Mouse (Mus musculus) liver, embryonic 16.5 days (tissue): ENCODE measurements at regions not wholly inside any gene's neighbourhood (a gene's known extent, or its start where the extent isn't known, plus 50 kb on each side); places are given as distances from the start of the nearest gene placed in this dataset.

Experiments used
- ATAC-seq: fragments of 200-750 bp; cut with Nextera tagmentation; 2 replicates; pipeline ENCODE4 v1.8.0; 2017; ENCODE audit warnings: low read depth, mild to moderate bottlenecking, moderate number of reproducible peaks, moderate library complexity
- H3K27ac ChIP-seq: fragments of 300-500 bp; sonication (generic); 2 replicates; pipeline ENCODE4 v1.5.1; 2014; ENCODE audit warnings: mild to moderate bottlenecking, low read length
- H3K27me3 ChIP-seq: fragments of 300-500 bp; sonication (generic); 2 replicates; pipeline ENCODE4 v1.6.1; 2014; ENCODE audit warnings: low read depth, low read length, mixed read lengths; ENCODE audit not compliant: control insufficient read depth, insufficient read depth
- H3K36me3 ChIP-seq: fragments of 300-500 bp; sonication (generic); 2 replicates; pipeline ENCODE4 v1.6.1; 2014; ENCODE audit warnings: mild to moderate bottlenecking; ENCODE audit not compliant: control insufficient read depth, insufficient read depth
- H3K4me1 ChIP-seq: fragments of 300-500 bp; sonication (generic); 2 replicates; pipeline ENCODE4 v1.6.1; 2014; ENCODE audit warnings: low read depth, low read length, mixed read lengths; ENCODE audit not compliant: control insufficient read depth
- H3K4me2 ChIP-seq: fragments of 300-500 bp; sonication (generic); 2 replicates; pipeline ENCODE4 v1.6.1; 2014; ENCODE audit warnings: low read depth, low read length, mixed read lengths
- H3K4me3 ChIP-seq: fragments of 300-500 bp; sonication (generic); 2 replicates; pipeline ENCODE4 v1.5.1; 2014; ENCODE audit warnings: low read depth, mild to moderate bottlenecking, low read length
- H3K9ac ChIP-seq: fragments of 300-500 bp; sonication (generic); 2 replicates; pipeline ENCODE4 v1.6.1; 2014; ENCODE audit warnings: low read depth, low read length
- H3K9me3 ChIP-seq: fragments of 300-500 bp; sonication (generic); replicated peaks from 2 replicates; pipeline ENCODE4 v1.6.1; 2016; ENCODE audit warnings: low read length; ENCODE audit not compliant: control insufficient read depth
- WGBS: fragments of 180-500 bp; shearing (Covaris S2); extraction: QIAGEN DNeasy Blood & Tissue Kit; methylation state at CpG from one replicate; pipeline ENCODE4 v1.1.7; 2014; ENCODE audit not compliant: insufficient replicate concordance; 5-methylcytosine and 5-hydroxymethylcytosine counted together

DNA sequence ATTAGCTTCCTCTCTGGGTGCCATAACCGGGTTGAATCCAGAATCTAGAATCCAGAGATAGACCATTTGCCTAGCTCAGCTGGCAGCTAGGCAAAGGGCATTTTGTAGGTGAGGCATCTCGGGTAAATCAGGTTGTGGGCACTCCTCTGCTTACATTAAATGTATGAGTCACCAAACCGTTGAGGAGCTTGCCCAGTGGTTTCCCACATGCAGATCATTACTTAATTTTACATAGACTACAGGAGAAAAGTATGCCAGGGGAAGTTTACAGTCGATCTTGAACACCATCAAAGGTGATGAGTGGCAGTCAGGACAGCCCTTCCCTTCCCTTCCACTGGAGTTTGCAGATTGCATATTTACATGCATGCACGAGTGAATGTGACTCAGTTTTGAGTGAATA is 128.5 kb upstream of the Peli2 start:
- H3K9ac ChIP-seq = no peak overlapping the region
- H3K4me2 ChIP-seq = no peak overlapping the region
- no peaks in the 10 kb centered on the region for H3K27me3 ChIP-seq
- ATAC-seq = no peak
- 36% methylated on average over 5 of the region's 5 CpGs for WGBS
- H3K4me1 ChIP-seq = no peaks in the 10 kb centered on the region
- H3K4me3 ChIP-seq = no peak overlapping the region
- H3K27ac ChIP-seq = no peak overlapping the region
- H3K36me3 ChIP-seq = no peaks in the 10 kb centered on the region
- H3K9me3 ChIP-seq = no peaks in the 10 kb centered on the region

DNA sequence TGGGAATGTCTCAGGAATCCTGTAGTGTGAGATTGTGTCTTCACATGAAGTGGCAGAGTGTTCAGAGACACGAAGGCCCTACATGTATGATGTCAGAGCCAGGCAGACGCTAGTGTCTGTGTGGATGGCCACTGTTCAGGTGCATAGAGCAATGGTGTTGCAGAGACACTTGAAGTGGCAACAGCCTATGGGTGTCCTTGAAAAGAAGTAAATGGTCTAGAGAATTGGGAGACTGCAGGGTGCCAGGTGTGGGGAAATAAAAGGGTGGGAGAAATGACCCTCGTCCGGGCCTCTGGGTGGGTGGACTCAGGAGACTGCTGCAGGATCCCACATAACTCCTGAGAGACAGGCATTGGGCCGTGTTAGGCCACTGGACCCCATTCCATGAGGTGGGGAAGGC is 127.8 kb upstream of the Peli2 start:
- H3K27me3 ChIP-seq = no peaks in the 10 kb centered on the region
- H3K4me3 ChIP-seq = no peak overlapping the region
- no peak for ATAC-seq
- H3K27ac ChIP-seq = no peak overlapping the region
- H3K36me3 ChIP-seq = no peaks in the 10 kb centered on the region
- 67% methylated on average over 5 of the region's 5 CpGs for WGBS
- H3K4me2 ChIP-seq = no peak overlapping the region
- H3K4me1 ChIP-seq = no peaks in the 10 kb centered on the region
- no peaks in the 10 kb centered on the region for H3K9me3 ChIP-seq
- no peak overlapping the region for H3K9ac ChIP-seq

DNA sequence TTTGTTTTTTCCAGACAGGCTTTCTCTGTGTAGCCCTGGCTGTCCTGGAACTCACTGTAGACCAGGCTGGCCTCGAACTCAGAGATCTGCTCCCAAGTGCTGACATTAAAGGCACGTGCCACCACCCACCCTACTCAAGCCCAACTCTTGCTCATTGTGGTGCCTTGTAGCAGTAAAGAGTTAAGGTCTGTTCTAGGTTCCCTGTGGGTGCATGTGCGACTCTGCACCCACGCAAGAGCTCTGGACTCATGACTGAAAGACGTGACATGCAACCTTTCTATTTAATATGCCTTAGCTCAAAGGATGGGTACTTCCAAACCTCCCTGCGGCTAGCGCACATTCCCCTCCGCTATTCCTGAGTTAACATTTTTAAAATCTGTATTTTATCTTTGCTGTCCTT is 121.7 kb upstream of the Peli2 start:
- Histone ChIP-seq H3K4me2 (no peak overlapping the region), H3K9me3 (no peaks in the 10 kb centered on the region), H3K4me1 (no peaks in the 10 kb centered on the region), H3K9ac (no peak overlapping the region), H3K27ac (no peak overlapping the region), H3K27me3 (no peaks in the 10 kb centered on the region), H3K36me3 (no peaks in the 10 kb centered on the region), H3K4me3 (no peak overlapping the region)
- WGBS = 69% methylated on average over 8 of the region's 8 CpGs
- no peak for ATAC-seq

DNA sequence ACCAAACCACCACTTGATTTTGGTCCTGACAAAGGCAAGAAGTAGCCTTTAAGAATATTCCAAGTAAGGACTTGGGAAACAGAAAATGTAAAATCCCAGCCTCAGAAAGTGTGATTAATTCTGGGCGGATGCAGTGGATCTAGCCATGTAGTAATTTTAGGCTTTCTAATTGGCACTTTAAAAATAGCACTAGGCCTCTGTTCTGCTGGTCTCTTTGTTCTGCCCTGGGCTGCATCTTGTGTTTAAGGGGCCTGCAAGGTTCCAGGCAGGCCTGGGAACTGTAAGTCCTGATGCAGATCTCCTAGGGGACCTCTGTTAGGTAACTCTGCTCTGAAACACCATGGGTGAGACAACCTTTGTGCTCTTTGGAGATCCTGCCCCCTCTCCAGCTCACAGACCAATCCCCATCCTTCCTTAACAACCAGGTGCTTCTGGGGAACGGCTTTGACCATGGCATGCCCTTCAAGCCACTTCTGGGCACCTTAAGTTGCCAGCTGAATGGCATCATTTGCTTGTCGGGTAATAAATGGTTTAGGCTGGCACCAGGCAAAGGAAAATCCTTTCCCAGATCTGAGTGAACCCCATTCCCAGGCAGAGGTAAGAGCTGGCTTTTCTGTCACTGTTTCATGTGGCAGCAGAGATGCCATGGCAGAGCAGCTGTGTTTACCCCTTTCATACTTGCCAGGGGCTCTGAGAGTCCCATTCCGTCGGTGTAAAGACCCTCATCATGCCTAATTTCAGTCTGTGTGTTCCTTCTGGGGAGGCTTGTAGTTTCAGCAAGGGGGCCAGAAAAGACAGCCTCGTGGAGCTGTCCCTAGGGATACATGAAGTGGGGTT is 115.3 kb upstream of the Peli2 start:
- Histone ChIP-seq H3K4me2 (no peak overlapping the region), H3K36me3 (no peaks in the 10 kb centered on the region), H3K9ac (no peak overlapping the region), H3K27me3 (no peaks in the 10 kb centered on the region), H3K4me1 (no peaks in the 10 kb centered on the region), H3K27ac (no peak overlapping the region), H3K9me3 (no peaks in the 10 kb centered on the region), H3K4me3 (no peak overlapping the region)
- no peak for ATAC-seq
- WGBS = 50% methylated on average over 6 of the region's 6 CpGs

DNA sequence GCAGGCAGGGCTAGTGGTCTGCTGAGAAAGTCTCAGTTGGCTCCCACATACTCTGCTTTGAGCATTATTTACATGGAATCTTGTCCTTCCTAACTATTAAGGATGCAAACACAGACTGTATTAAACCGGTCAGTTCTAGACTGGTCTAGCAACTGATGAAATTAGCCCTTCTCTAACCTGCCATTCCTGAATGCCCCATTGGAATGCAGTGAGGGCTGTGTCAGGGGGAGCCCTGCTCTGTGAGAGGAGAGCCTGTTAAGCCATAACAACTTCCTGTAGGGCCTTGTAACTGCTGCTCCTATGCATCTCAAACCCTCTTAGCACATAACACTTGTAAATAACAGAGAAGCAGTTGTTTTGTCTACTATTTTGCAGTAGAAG is 114.7 kb upstream of the Peli2 start:
- Histone ChIP-seq H3K36me3 (no peaks in the 10 kb centered on the region), H3K9me3 (no peaks in the 10 kb centered on the region), H3K9ac (no peak overlapping the region), H3K27ac (no peak overlapping the region), H3K27me3 (no peaks in the 10 kb centered on the region), H3K4me1 (no peaks in the 10 kb centered on the region), H3K4me3 (no peak overlapping the region), H3K4me2 (no peak overlapping the region)
- WGBS = 70% methylated on average over 1 of the region's 1 CpGs
- ATAC-seq = no peak

DNA sequence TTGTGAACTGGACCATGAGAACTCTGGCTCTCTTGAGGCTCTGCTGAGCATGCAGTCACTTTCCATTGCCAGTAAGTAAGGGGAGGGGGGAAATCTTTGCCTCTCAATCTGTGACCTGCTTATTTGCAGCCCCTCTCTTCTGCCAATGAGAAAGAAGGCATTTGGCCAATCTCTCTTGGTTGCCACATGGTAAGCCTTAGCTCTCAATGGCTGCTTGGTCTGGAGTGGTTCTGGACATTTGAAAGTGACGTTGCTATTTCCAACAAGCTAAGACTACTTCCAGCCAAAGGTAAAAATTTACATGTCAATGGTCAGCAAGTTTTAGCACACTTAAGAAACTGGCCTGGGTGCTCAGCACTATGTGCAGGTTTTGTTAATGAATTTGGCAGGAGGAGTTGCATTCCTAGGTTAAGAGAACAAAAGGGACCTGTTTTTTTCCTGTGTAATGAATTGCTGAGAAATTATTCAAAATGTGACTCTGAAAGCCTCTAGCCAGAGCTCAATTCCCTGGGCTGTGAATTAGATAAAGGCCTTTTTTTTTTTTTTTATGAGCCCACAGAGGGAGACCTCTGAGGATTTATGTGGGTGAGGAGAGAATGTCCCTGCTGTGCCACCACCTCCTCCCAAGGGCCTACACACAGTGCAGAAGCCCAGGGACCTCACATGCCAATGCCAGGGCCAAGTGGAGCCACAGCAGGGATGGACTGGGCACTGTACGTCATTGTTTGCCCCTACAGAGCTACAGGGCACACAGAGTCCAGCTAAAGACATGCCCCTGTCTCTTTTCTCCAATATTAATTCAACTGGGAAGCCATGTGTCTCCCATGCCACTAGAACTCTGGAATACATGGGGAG is 108.0 kb upstream of the Peli2 start:
- Histone ChIP-seq H3K36me3 (no peaks in the 10 kb centered on the region), H3K4me3 (no peak overlapping the region), H3K9me3 (no peaks in the 10 kb centered on the region), H3K4me2 (no peak overlapping the region), H3K4me1 (no peaks in the 10 kb centered on the region), H3K27ac (no peak overlapping the region), H3K9ac (no peak overlapping the region), H3K27me3 (no peaks in the 10 kb centered on the region)
- ATAC-seq = no peak
- 41% methylated on average over 2 of the region's 2 CpGs for WGBS

DNA sequence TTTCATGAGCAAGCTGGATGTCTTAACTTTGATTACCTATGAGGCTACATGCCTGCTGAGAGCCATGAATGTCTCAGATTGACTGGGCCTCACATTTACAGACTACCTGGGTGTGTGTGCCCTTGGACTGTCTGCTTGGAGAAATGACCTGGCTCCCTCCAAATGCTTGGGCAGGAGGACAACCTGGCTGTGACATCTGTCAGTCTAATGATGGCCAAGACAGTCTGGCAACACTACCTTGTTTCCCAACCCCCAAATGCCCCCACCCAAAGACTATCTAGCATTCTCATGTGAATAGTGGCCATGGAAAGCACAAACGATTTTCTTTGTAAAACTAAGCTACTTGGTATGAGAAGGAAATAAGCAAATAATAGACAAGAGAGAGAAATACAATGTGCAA is 107.2 kb upstream of the Peli2 start:
- WGBS = 45% methylated on average over 1 of the region's 1 CpGs
- H3K4me2 ChIP-seq = no peak overlapping the region
- no peak overlapping the region for H3K9ac ChIP-seq
- no peak overlapping the region for H3K27ac ChIP-seq
- no peak for ATAC-seq
- no peaks in the 10 kb centered on the region for H3K9me3 ChIP-seq
- no peak overlapping the region for H3K4me3 ChIP-seq
- no peaks in the 10 kb centered on the region for H3K36me3 ChIP-seq
- no peaks in the 10 kb centered on the region for H3K4me1 ChIP-seq
- no peaks in the 10 kb centered on the region for H3K27me3 ChIP-seq

DNA sequence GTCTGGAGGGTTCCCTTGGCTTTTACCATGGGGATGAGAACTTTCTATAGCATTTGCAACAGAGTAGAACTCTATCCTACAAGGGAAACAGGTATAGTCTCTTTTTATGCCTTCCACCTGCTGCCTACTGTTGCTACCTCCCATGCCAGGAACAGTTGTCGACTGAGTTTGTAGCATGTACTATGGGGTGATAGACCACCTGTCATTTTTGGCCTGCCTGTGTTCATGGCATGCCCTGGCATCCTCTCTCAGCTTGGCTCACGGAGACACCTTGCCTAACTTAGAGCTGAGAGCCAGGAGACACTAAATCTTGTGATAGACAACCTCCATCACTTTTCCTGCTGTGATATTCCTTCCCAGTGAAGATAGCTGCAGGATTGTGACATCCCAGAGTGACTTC is 105.8 kb upstream of the Peli2 start:
- 49% methylated on average over 2 of the region's 2 CpGs for WGBS

DNA sequence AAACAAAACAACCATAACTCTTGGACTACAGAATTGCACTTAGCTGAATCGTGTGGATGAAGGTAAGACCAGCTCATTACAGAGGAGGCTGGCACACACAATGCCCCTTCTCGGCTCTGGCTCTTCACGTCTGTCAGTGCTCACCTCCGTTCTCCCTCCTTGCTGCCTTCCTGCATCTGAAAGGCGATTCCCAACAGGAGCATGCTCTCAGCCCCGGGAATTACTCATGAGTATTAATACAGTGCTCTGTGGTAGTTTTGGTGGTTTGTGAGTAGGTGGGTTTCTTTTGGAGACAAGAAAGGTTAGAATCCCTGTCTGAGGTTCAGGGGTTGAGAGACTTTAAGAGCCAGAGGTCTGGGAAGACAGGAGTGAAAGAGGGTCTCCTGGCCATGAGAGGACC is 102.7 kb upstream of the Peli2 start:
- Histone ChIP-seq H3K9me3 (no peaks in the 10 kb centered on the region), H3K27ac (no peak overlapping the region), H3K9ac (no peak overlapping the region), H3K4me3 (no peak overlapping the region), H3K4me1 (no peaks in the 10 kb centered on the region), H3K36me3 (no peaks in the 10 kb centered on the region), H3K27me3 (no peaks in the 10 kb centered on the region), H3K4me2 (no peak overlapping the region)
- 61% methylated on average over 6 of the region's 6 CpGs for WGBS
- ATAC-seq = no peak

More for the DNA sequence above, 105.8 kb upstream of the Peli2 start:
- Histone ChIP-seq H3K4me3 (no peak overlapping the region), H3K36me3 (no peaks in the 10 kb centered on the region), H3K9me3 (no peaks in the 10 kb centered on the region), H3K4me2 (no peak overlapping the region), H3K27ac (no peak overlapping the region), H3K4me1 (no peaks in the 10 kb centered on the region), H3K27me3 (no peaks in the 10 kb centered on the region), H3K9ac (no peak overlapping the region)
- ATAC-seq = no peak
